Mouse (Mus musculus): ENCODE measurements at regions not wholly inside any gene's neighbourhood (a gene's known extent, or its start where the extent isn't known, plus 50 kb on each side); places are given as distances from the start of the nearest gene placed in this dataset.
A peak's percentile ranks its signal among the peaks of the same experiment; 100 is the strongest.

GRCm38 (mm10) chrX:53976273-53977135 is 179.0 kb upstream of the Xlr start:
- DNase-seq (ENCODE audit: low spot score) = peak; percentile 3

- no peak for DNase-seq (ENCODE audit: low spot score)
These were observed 178.2 kb upstream of the Xlr start for GRCm38 (mm10) chrX:53975545-53976272.

DNA sequence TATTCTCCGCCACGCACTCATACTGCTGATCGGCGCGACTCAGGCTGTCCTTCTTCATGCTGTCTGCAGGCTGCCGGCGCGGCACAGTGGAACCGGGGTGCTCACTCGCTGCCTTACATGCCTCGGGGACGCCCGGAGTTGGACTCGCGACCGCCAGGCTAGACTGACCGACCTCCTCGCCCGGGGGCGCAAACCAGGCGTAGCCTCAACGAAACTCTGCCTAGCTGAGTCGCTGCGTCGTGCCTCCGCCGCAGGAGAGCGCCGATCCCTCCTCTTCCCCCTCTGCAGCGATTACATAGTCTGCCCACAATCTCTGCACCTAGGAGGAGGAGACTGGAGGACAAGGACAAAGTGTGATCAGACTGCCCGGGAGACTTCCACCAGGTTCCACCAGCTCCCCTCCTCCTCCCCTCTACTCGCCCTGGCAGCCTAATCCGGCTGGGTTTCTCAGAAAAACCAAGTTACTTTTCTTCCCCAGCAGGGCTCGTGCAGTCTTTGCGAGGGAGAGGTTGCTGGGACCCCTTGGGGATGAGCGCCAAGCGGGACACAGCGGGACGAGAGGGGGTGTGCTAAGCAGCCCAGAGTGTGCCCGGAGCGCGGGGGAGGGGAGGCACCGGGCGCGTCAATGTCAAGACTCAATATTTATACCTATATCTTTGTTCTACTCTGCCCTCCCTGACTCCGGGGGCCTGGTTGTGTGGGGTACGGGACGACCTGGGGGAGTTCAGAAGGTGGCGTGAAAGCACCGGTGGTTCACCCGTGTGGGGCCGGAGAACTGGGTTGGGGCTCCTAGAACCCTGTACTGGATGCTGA is 177.4 kb upstream of the Xlr start:
- DNase-seq (ENCODE audit: low spot score) = peak; percentile 8
